Mouse (Mus musculus): ENCODE results near the gene BC028528. TPM values are rescaled to one million over a fixed set of nuclear protein-coding genes. Genes with fewer than 3 reads are reported as not detected.
"Not testable (repeated sequence)": the region's sequence is repeated elsewhere in the genome, so short reads cannot be mapped to it uniquely, and the experiment has no call there.

BC028528 gene
- polyA plus RNA-seq, 1 experiment = not detected

GRCm38 (mm10) chr3:95866071-95866470 lies 25.7 kb downstream of the BC028528 start:
- no peak overlapping the region for H3K4me3 ChIP-seq (replicated peaks)
- H3K4me1 ChIP-seq (ENCODE audit: control insufficient read depth) = peaks cover 18% of the 10 kb centered on the region
- TF ChIP-seq GATA1 (IDR thresholded peaks at IDR 0.05; ENCODE audit: low read length) = no peak
- TF ChIP-seq TAL1 (IDR thresholded peaks at IDR 0.05; ENCODE audit: low read length) = no peak
- H3K36me3 ChIP-seq (ENCODE audit: control insufficient read depth) = peaks cover 75% of the 10 kb centered on the region
- H3K27me3 ChIP-seq (ENCODE audit: control insufficient read depth) = no peaks in the 10 kb centered on the region
- no peaks in the 10 kb centered on the region for H3K9me3 ChIP-seq (ENCODE audit: control insufficient read depth, low read length)

GRCm38 (mm10) chr3:95865571-95865970 lies 26.2 kb downstream of the BC028528 start:
- Histone ChIP-seq H3K4me1 (ENCODE audit: control insufficient read depth) (peaks cover 15% of the 10 kb centered on the region), H3K27me3 (ENCODE audit: control insufficient read depth) (no peaks in the 10 kb centered on the region), H3K9me3 (ENCODE audit: control insufficient read depth, low read length) (no peaks in the 10 kb centered on the region), H3K4me3 (replicated peaks) (no peak overlapping the region), H3K36me3 (ENCODE audit: control insufficient read depth) (peaks cover 77% of the 10 kb centered on the region)
- TF ChIP-seq TAL1 (IDR thresholded peaks at IDR 0.05; ENCODE audit: low read length) = no peak
- no peak for TF ChIP-seq GATA1 (IDR thresholded peaks at IDR 0.05; ENCODE audit: low read length)

GRCm38 (mm10) chr3:95865050-95865449 lies 26.8 kb downstream of the BC028528 start:
- H3K36me3 ChIP-seq (ENCODE audit: control insufficient read depth) = peaks cover 76% of the 10 kb centered on the region
- H3K4me1 ChIP-seq (ENCODE audit: control insufficient read depth) = peaks cover 13% of the 10 kb centered on the region
- TF ChIP-seq TAL1 (IDR thresholded peaks at IDR 0.05; ENCODE audit: low read length) (no peak), GATA1 (IDR thresholded peaks at IDR 0.05; ENCODE audit: low read length) (no peak)
- no peak overlapping the region for H3K4me3 ChIP-seq (replicated peaks)
- H3K27me3 ChIP-seq (ENCODE audit: control insufficient read depth) = no peaks in the 10 kb centered on the region
- no peaks in the 10 kb centered on the region for H3K9me3 ChIP-seq (ENCODE audit: control insufficient read depth, low read length)

DNA sequence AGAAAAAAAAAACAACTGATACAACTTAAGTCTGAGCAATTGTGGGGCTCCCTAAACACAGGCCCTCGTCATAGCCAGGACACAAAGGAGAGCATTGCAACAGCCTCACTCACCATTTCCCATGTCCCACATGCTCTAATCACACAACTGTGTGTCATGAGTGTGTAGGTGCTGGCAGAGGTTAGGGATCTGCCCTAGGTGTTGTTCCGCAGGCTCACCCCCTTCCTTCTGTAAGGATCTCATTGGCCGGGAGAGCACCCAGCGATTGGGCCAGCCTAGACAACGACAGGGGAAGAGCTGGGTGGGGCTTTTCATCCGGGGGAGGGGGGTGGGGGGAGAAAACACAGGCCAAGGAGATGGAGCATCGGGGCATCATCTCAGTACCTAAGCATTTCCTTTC lies 28.2 kb downstream of the BC028528 start:
- peaks cover 62% of the 10 kb centered on the region for H3K36me3 ChIP-seq (ENCODE audit: control insufficient read depth)
- H3K9me3 ChIP-seq (ENCODE audit: control insufficient read depth, low read length) = no peaks in the 10 kb centered on the region
- H3K27me3 ChIP-seq (ENCODE audit: control insufficient read depth) = no peaks in the 10 kb centered on the region
- H3K4me1 ChIP-seq (ENCODE audit: control insufficient read depth) = peaks cover 6% of the 10 kb centered on the region
- TF ChIP-seq GATA1 (IDR thresholded peaks at IDR 0.05; ENCODE audit: low read length) (no peak), TAL1 (IDR thresholded peaks at IDR 0.05; ENCODE audit: low read length) (no peak)
- H3K4me3 ChIP-seq (replicated peaks) = no peak overlapping the region

- H3K4me3 ChIP-seq (replicated peaks) = no peak overlapping the region
- H3K9me3 ChIP-seq (ENCODE audit: control insufficient read depth, low read length) = no peaks in the 10 kb centered on the region
- H3K36me3 ChIP-seq (ENCODE audit: control insufficient read depth) = peaks cover 45% of the 10 kb centered on the region
- peaks cover 8% of the 10 kb centered on the region for H3K4me1 ChIP-seq (ENCODE audit: control insufficient read depth)
- no peak for TF ChIP-seq GATA1 (IDR thresholded peaks at IDR 0.05; ENCODE audit: low read length)
- no peak for TF ChIP-seq TAL1 (IDR thresholded peaks at IDR 0.05; ENCODE audit: low read length)
- no peaks in the 10 kb centered on the region for H3K27me3 ChIP-seq (ENCODE audit: control insufficient read depth)
These were observed 30.0 kb downstream of the BC028528 start for GRCm38 (mm10) chr3:95861796-95862195.

GRCm38 (mm10) chr3:95861216-95861615 lies 30.6 kb downstream of the BC028528 start:
- no peaks in the 10 kb centered on the region for H3K9me3 ChIP-seq (ENCODE audit: control insufficient read depth, low read length)
- no peak overlapping the region for H3K4me3 ChIP-seq (replicated peaks)
- H3K4me1 ChIP-seq (ENCODE audit: control insufficient read depth) = peaks cover 13% of the 10 kb centered on the region
- TF ChIP-seq GATA1 (IDR thresholded peaks at IDR 0.05; ENCODE audit: low read length) = no peak
- TF ChIP-seq TAL1 (IDR thresholded peaks at IDR 0.05; ENCODE audit: low read length) = no peak
- no peaks in the 10 kb centered on the region for H3K27me3 ChIP-seq (ENCODE audit: control insufficient read depth)
- H3K36me3 ChIP-seq (ENCODE audit: control insufficient read depth) = peaks cover 40% of the 10 kb centered on the region

DNA sequence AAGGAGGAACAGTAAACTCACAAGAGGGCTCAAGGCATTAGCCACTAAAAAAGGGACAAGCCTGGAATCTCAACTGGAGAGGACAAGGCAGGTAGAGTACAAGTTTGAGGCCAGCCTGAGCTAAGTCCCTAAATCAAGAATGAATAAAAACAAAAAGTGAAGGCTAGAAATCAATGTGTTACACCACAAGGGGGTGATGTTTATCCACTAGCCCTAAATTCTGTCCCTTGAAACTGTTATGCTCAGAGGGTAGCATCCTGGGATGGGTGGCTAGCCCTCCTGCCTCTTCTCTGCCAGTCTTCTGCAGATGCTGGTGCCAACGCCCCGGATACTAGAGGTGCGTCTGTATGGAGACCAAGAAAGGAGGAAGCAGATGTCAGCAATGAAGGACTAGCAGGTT lies 31.5 kb downstream of the BC028528 start:
- no peaks in the 10 kb centered on the region for H3K27me3 ChIP-seq (ENCODE audit: control insufficient read depth)
- TF ChIP-seq GATA1 (IDR thresholded peaks at IDR 0.05; ENCODE audit: low read length) = no peak
- TF ChIP-seq TAL1 (IDR thresholded peaks at IDR 0.05; ENCODE audit: low read length) = no peak
- no peaks in the 10 kb centered on the region for H3K9me3 ChIP-seq (ENCODE audit: control insufficient read depth, low read length)
- no peak overlapping the region for H3K4me3 ChIP-seq (replicated peaks)
- peaks cover 18% of the 10 kb centered on the region for H3K4me1 ChIP-seq (ENCODE audit: control insufficient read depth)
- H3K36me3 ChIP-seq (ENCODE audit: control insufficient read depth) = peaks cover 33% of the 10 kb centered on the region

DNA sequence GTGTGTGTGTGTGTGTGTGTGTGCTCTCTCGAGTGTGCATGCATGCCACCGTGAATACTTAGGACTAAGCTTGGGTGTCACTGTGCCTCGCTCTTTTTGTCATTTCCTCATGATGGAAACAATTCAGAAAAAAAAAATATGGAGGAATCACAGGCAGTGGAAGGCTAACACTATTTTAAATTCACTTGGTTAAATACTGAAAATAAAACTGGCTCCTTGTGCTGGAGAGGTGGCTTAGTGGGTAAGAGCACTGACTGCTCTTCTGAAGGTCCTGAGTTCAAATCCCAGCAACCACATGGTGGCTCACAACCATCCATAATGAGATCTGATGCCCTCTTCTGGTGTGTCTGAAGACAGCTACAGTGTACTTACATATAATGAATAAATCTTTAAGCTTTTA lies 33.5 kb downstream of the BC028528 start:
- not testable (repeated sequence) for H3K4me3 ChIP-seq (replicated peaks); H3K27me3 ChIP-seq (ENCODE audit: control insufficient read depth); H3K9me3 ChIP-seq (ENCODE audit: control insufficient read depth, low read length)
- H3K36me3 ChIP-seq (ENCODE audit: control insufficient read depth) = peaks cover 27% of the 10 kb centered on the region
- peaks cover 29% of the 10 kb centered on the region for H3K4me1 ChIP-seq (ENCODE audit: control insufficient read depth)

GRCm38 (mm10) chr3:95857050-95857449 lies 34.8 kb downstream of the BC028528 start:
- not testable (repeated sequence) for H3K4me3 ChIP-seq (replicated peaks)

DNA sequence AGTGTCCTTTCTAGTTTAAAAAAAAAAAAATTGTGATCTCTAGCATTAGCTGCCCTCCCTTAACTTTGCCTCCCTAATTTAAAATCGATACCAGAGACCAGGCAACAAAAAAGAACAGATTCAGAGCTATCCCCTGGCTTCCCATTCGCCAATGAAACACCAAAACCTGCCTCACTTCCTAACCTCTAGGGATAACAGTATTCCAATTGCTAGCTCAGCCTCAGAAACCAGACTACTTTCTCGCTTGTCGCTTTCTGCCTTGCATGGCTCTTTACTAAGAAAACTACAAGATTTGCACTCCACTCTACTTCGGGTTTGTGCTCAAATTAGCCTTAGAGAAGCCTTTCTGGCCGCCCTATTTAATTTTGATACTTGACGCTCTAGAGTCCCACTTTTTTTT lies 35.7 kb downstream of the BC028528 start:
- Histone ChIP-seq H3K27me3 (ENCODE audit: control insufficient read depth) (no peaks in the 10 kb centered on the region), H3K9me3 (ENCODE audit: control insufficient read depth, low read length) (no peaks in the 10 kb centered on the region), H3K36me3 (ENCODE audit: control insufficient read depth) (peaks cover 36% of the 10 kb centered on the region), H3K4me3 (replicated peaks) (peak overlapping the region; percentile 87), H3K4me1 (ENCODE audit: control insufficient read depth) (peaks cover 48% of the 10 kb centered on the region)
- no peak for TF ChIP-seq GATA1 (IDR thresholded peaks at IDR 0.05; ENCODE audit: low read length)
- TF ChIP-seq TAL1 (IDR thresholded peaks at IDR 0.05; ENCODE audit: low read length) = no peak

More at GRCm38 (mm10) chr3:95857050-95857449, 34.8 kb downstream of the BC028528 start:
- not testable (repeated sequence) for H3K9me3 ChIP-seq (ENCODE audit: control insufficient read depth, low read length); H3K27me3 ChIP-seq (ENCODE audit: control insufficient read depth)
- H3K4me1 ChIP-seq (ENCODE audit: control insufficient read depth) = peaks cover 40% of the 10 kb centered on the region
- peaks cover 32% of the 10 kb centered on the region for H3K36me3 ChIP-seq (ENCODE audit: control insufficient read depth)

All from erythroblast, embryonic 14.5 days (primary cell).